Mouse (Mus musculus) gastrocnemius, adult 18-20 months (tissue): ENCODE measurements around the gene Olfr95. TPM values are rescaled to one million over a fixed set of nuclear protein-coding genes. Genes with fewer than 3 reads are reported as not detected.

ENCODE experiments used
- total RNA-seq, 2 experiments: library from RNA; stranded (reverse); gene quantifications; 2 replicates each; pipeline ENCODE4 v1.2.3; 2021

Olfr95 gene
- total RNA-seq, 2 experiments from 2014 or later = not detected

Other genes starting within 250 kb of the Olfr95 start
- under 1 TPM in 1 of 2 experiments, not detected in 1; 0.37 TPM for gene 2410137M14Rik, start 231.9 kb downstream of the Olfr95 start, total RNA-seq
- gene H2-M5, start 223.6 kb downstream of the Olfr95 start, total RNA-seq = not detected
- gene Zfp57, start 212.0 kb downstream of the Olfr95 start, total RNA-seq = not detected
- not detected for gene Mog, start 189.7 kb downstream of the Olfr95 start, total RNA-seq
- 1 to 10 TPM; 5.5 to 8.2 TPM for gene Gabbr1, start 167.2 kb downstream of the Olfr95 start, total RNA-seq
- gene Olfr90, start 124.6 kb downstream of the Olfr95 start, total RNA-seq = not detected
- gene Olfr91, start 114.8 kb downstream of the Olfr95 start, total RNA-seq = not detected
- not detected for gene Olfr92, start 93.0 kb downstream of the Olfr95 start, total RNA-seq
- gene Olfr93, start 51.6 kb downstream of the Olfr95 start, total RNA-seq = not detected
- under 1 TPM in 1 of 2 experiments, not detected in 1; 0.74 TPM for gene Ubd, start 19.2 kb downstream of the Olfr95 start, total RNA-seq
- gene Olfr94, start 12.1 kb downstream of the Olfr95 start, total RNA-seq = not detected
- gene Olfr96, start 7.0 kb upstream of the Olfr95 start, total RNA-seq = not detected
- gene Olfr97, start 24.2 kb upstream of the Olfr95 start, total RNA-seq = not detected
- gene Olfr98, start 50.6 kb upstream of the Olfr95 start, total RNA-seq = not detected
- 1 to 10 TPM in 1 of 2 experiments, under 1 TPM in 1; 0.94 to 1.9 TPM for gene H2-M3, start 57.1 kb upstream of the Olfr95 start, total RNA-seq
- not detected for gene Olfr99, start 70.3 kb upstream of the Olfr95 start, total RNA-seq
- not detected for gene Olfr101, start 91.2 kb upstream of the Olfr95 start, total RNA-seq
- gene Olfr102, start 103.9 kb upstream of the Olfr95 start, total RNA-seq = not detected
- not detected for gene Olfr103, start 126.6 kb upstream of the Olfr95 start, total RNA-seq
- not detected for gene Olfr104-ps, start 146.5 kb upstream of the Olfr95 start, total RNA-seq
- gene Olfr105-ps, start 165.9 kb upstream of the Olfr95 start, total RNA-seq = not detected
- gene Olfr106-ps, start 177.3 kb upstream of the Olfr95 start, total RNA-seq = not detected
- gene Olfr107, start 186.1 kb upstream of the Olfr95 start, total RNA-seq = not detected
- gene Olfr108, start 232.4 kb upstream of the Olfr95 start, total RNA-seq = not detected
- gene Olfr109, start 245.8 kb upstream of the Olfr95 start, total RNA-seq = not detected